ENCODE assay signal across 16 mouse cellular contexts in the genomic region with DNA sequence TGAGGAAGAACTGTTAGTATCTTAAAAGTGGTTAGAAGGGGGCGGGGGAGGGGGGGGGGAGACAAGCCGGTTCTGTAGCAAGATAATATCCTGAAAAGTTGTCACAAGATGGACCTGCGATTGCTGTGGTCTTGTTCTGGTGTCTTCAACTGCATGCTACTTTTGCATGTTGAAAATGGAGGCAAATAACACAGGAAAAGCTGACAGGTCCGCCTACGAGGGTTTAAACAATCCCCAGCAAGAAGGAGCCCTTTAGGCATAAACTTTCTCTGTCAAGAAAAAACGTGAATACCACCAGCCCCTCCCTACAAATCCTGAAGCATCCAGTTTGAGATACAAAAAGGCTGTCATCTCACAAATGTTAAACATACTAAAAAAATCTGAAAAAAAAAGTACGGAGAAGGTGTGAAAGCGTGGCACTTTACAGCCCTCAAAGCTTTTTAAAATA. TPM values are rescaled to one million over a fixed set of nuclear protein-coding genes. Genes with fewer than 3 reads are reported as not detected.
DNase-seq lines count a peak whose midpoint lies in the region; ATAC-seq lines count a peak whose summit lies in the region.
"Had no signal": no experiment of that assay in that cellular context is flagged by ENCODE, and none has a peak within 500 bp of the region (broad histone marks: within the 10 kb centered on the region; RNA-seq: fewer than 3 reads in every experiment).

No protein-coding gene starts in this region.

- H3K27ac ChIP-seq in heart, embryonic 10.5 days: peak overlapping the region; percentile 74
- H3K27ac ChIP-seq in intestine, embryonic 14.5 days (ENCODE audit: low read depth): no peak overlapping the region
- H3K27ac ChIP-seq in intestine, embryonic 15.5 days: no peak overlapping the region
- no peak overlapping the region for H3K27ac ChIP-seq in neural tube, embryonic 15.5 days (replicated peaks)
- H3K27ac ChIP-seq: kidney, postnatal 0 days; limb, embryonic 15.5 days had no signal

- ATAC-seq in intestine, embryonic 14.5 days (replicated peaks; ENCODE audit: low FRiP score, low TSS enrichment, low read depth): no peak
- ATAC-seq in intestine, embryonic 15.5 days: no peak
- ATAC-seq in neural tube, embryonic 15.5 days (ENCODE audit: low FRiP score): no peak
- ATAC-seq: CD4-positive, CD25-positive, alpha-beta regulatory T cell, adult 4 months; inflammation-experienced regulatory T-cells, adult 6 months had no signal

- DNase-seq in heart, embryonic 10.5 days (ENCODE audit: low spot score): no peak
- no peak for DNase-seq in heart, postnatal 4 days
- peak; percentile 51 for DNase-seq in intestine, embryonic 14.5 days (ENCODE audit: low spot score)
- DNase-seq in neural tube, embryonic 10.5 days (ENCODE audit: extremely low spot score, low spot score): no peak
- peak; percentile 85 for DNase-seq in telencephalon, adult 2 months (ENCODE audit: low read depth, low spot score)
- DNase-seq in cerebellum, adult 9-11 months: no peak
- DNase-seq: adrenal gland, postnatal 10 days; cerebellum, adult 8-10 months; lung, adult 18-20 months had no signal

- no peak overlapping the region for H3K4me3 ChIP-seq in heart, embryonic 10.5 days
- no peak overlapping the region for H3K4me3 ChIP-seq in intestine, embryonic 14.5 days (ENCODE audit: low read depth, low read length)
- no peak overlapping the region for H3K4me3 ChIP-seq in intestine, embryonic 15.5 days (replicated peaks)
- H3K4me3 ChIP-seq in neural tube, embryonic 15.5 days (replicated peaks): no peak overlapping the region
- H3K4me3 ChIP-seq: limb, embryonic 15.5 days; myocyte had no signal

- no peaks in the 10 kb centered on the region for H3K27me3 ChIP-seq in heart, embryonic 10.5 days (ENCODE audit: insufficient read depth, poor library complexity, severe bottlenecking)
- peaks cover 11% of the 10 kb centered on the region for H3K27me3 ChIP-seq in intestine, embryonic 14.5 days (replicated peaks; ENCODE audit: control insufficient read depth, insufficient read depth, low read length)
- H3K27me3 ChIP-seq in intestine, embryonic 15.5 days (replicated peaks): 0 out of 2 replicates have a peak, but pooled peaks cover 4% of the 10 kb centered on the region
- no peaks in the 10 kb centered on the region for H3K27me3 ChIP-seq in neural tube, embryonic 15.5 days (replicated peaks)

- no peaks in the 10 kb centered on the region for H3K9me3 ChIP-seq in heart, embryonic 10.5 days
- H3K9me3 ChIP-seq in intestine, embryonic 14.5 days (ENCODE audit: control insufficient read depth, low read length): no peaks in the 10 kb centered on the region
- no peaks in the 10 kb centered on the region for H3K9me3 ChIP-seq in intestine, embryonic 15.5 days
- H3K9me3 ChIP-seq in neural tube, embryonic 15.5 days (replicated peaks): no peaks in the 10 kb centered on the region
- H3K9me3 ChIP-seq: limb, embryonic 15.5 days had no signal

- no peak overlapping the region for H3K4me2 ChIP-seq in intestine, embryonic 14.5 days (ENCODE audit: low read length)
- no peak overlapping the region for H3K4me2 ChIP-seq in intestine, embryonic 15.5 days (replicated peaks)
- H3K4me2 ChIP-seq in neural tube, embryonic 15.5 days: 0 out of 2 replicates have a peak overlapping the region, but pooled peaks have one; percentile 20
- H3K4me2 ChIP-seq: limb, embryonic 15.5 days had no signal

- WGBS in heart, embryonic 10.5 days: 47% methylated on average over 8 of the region's 8 CpGs
- 38% methylated on average over 8 of the region's 8 CpGs for WGBS in intestine, embryonic 14.5 days
- WGBS in intestine, embryonic 15.5 days: 33% methylated on average over 8 of the region's 8 CpGs
- WGBS in neural tube, embryonic 15.5 days: 52% methylated on average over 8 of the region's 8 CpGs

- no peak overlapping the region for H3K9ac ChIP-seq in intestine, embryonic 14.5 days (ENCODE audit: low read length)
- H3K9ac ChIP-seq in intestine, embryonic 15.5 days: no peak overlapping the region
- no peak overlapping the region for H3K9ac ChIP-seq in neural tube, embryonic 15.5 days (replicated peaks)
- H3K9ac ChIP-seq: limb, embryonic 15.5 days had no signal

- H3K36me3 ChIP-seq in heart, embryonic 10.5 days: no peaks in the 10 kb centered on the region
- H3K36me3 ChIP-seq in intestine, embryonic 14.5 days (ENCODE audit: control insufficient read depth, insufficient read depth, low read length): peaks cover 11% of the 10 kb centered on the region; the same call in 1 of the 2 replicates
- no peaks in the 10 kb centered on the region for H3K36me3 ChIP-seq in intestine, embryonic 15.5 days
- H3K36me3 ChIP-seq in neural tube, embryonic 15.5 days: no peaks in the 10 kb centered on the region
- H3K36me3 ChIP-seq: limb, embryonic 15.5 days had no signal

- H3K4me1 ChIP-seq in heart, embryonic 10.5 days: peaks cover 94% of the 10 kb centered on the region
- H3K4me1 ChIP-seq in intestine, embryonic 14.5 days (replicated peaks; ENCODE audit: control insufficient read depth, insufficient read depth, low read length): peaks cover 9% of the 10 kb centered on the region
- peaks cover 10% of the 10 kb centered on the region; the same call in 1 of the 2 replicates for H3K4me1 ChIP-seq in intestine, embryonic 15.5 days (replicated peaks)
- H3K4me1 ChIP-seq in neural tube, embryonic 15.5 days: peaks cover 67% of the 10 kb centered on the region

RNA-seq across cellular contexts. Expression of a gene that starts 15.0 kb away (rescaled TPM):
- 22.8 and 25.1 TPM in 2 replicates for polyA plus RNA-seq in heart, embryonic 10.5 days (2016; fragmentation: Nextera tagmentation; extraction: Ambion mirVana)
- 10 to 100 TPM; 59.7 to 66.5 TPM for total RNA-seq in heart, postnatal 4 days (2021)
- 44.5 and 49.2 TPM in 2 replicates for polyA plus RNA-seq in intestine, embryonic 14.5 days (2014; fragmentation: Nextera tagmentation; extraction: Ambion mirVana)
- polyA plus RNA-seq in intestine, embryonic 15.5 days (2015; fragmentation: Nextera tagmentation; extraction: Ambion mirVana): 34.5 and 37.4 TPM in 2 replicates
- polyA plus RNA-seq in neural tube, embryonic 15.5 days (2015; fragmentation: Nextera tagmentation; extraction: Ambion mirVana): 40.5 and 41.1 TPM in 2 replicates

Comparison
In these comparisons a context has a peak if more than half of its experiments do, and no peak if none do; other contexts are left out.
1. DNase-seq: peak in intestine, embryonic 14.5 days (single experiment) and telencephalon, adult 2 months (single experiment); none in heart, embryonic 10.5 days (single experiment), heart, postnatal 4 days (single experiment), neural tube, embryonic 10.5 days (single experiment) and cerebellum, adult 9-11 months (single experiment).